Mouse (Mus musculus) heart, adult 8-10 months (tissue): ENCODE results near the gene Shc4. TPM values are rescaled to one million over a fixed set of nuclear protein-coding genes. Genes with fewer than 3 reads are reported as not detected.
A peak's percentile ranks its signal among the peaks of the same experiment; 100 is the strongest.

Experiments
- DNase-seq: peaks from one replicate; pipeline ENCODE4 v3.0.0; 2022; ENCODE audit warnings: low spot score
- total RNA-seq, 4 experiments: library from RNA; stranded (reverse); gene quantifications; 2 replicates each; pipeline ENCODE4 v1.2.4; 2022

Shc4 gene
- total RNA-seq, 4 experiments from 2014 or later, result 0.82 to 0.97 (median 0.91) TPM

DNA sequence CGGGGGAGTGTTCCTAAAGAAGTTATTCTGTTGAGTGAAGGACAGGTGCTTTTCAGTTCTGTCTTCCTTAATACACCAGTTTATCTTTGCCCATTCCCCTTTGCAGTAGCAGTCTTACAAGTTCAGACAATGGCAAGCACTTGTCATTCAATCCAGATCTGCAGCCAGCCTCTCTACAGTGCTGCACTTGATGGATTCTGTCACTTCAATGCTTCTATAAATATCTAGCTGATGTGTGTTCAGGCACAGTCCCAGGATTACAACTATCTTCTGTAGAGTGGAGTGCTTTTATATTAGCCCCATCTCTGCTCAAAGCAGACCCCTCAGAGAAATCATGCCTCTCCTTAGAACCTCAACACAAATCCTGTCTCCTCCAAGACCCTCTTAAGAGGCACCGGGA is 93.9 kb downstream of the Shc4 start:
- DNase-seq, result no peak

DNA sequence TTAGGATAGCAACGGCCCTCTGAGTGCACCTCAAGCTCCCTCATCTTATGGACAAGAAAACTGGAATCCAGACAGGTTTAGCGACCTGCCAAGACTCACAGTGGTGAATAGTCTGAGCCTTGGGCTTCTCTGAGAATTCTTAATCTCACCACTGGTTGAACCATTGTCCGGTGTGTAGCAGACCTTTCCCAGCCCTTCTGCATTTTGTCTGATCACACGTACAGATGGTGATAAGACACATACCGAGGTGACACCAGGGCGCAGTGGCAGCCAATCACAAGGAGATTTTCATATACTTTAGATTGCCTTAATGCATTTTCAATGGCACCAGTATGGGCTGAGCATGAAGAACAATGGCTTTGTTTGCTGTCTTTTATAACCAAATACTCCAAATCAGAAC is 95.5 kb downstream of the Shc4 start:
- no peak for DNase-seq

GRCm38 (mm10) chr2:125626536-125626935 is 97.4 kb downstream of the Shc4 start:
- no peak for DNase-seq

DNA sequence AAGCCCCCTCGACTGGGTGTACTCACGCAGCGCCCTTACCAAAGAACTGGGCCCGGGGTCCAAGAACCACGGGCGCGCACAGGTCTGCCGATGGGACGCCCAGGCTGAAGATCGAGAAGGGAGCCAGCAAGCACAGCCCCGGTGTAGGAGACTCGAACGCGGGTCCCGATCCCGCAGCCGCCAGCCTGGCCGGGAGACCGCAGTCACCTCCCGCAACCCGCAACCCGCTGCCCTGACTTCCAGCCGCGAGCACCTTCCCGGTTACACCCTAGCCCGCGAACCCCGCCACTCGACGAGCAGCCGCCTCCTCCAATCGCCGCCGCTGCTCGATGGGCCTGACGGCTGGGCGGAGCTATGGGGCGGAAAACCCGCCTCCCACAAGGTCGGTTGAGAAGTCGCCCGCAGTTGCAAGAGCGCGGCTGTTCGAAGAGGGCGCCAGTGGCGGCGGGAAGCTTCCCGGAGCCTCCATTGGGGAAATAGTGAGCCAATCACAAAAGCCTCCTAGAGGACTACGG is 99.1 kb downstream of the Shc4 start, which contains the start of gene Cep152:
TSS of gene Cep152 (minus strand) at position 277 of the 515 bp plus-strand sequence.
- DNase-seq, result peak; percentile 97

GRCm38 (mm10) chr2:125624127-125624685 is 99.7 kb downstream of the Shc4 start:
- DNase-seq, result no peak

- DNase-seq, result no peak
Measured at GRCm38 (mm10) chr2:125623211-125623610, 100.7 kb downstream of the Shc4 start.

DNA sequence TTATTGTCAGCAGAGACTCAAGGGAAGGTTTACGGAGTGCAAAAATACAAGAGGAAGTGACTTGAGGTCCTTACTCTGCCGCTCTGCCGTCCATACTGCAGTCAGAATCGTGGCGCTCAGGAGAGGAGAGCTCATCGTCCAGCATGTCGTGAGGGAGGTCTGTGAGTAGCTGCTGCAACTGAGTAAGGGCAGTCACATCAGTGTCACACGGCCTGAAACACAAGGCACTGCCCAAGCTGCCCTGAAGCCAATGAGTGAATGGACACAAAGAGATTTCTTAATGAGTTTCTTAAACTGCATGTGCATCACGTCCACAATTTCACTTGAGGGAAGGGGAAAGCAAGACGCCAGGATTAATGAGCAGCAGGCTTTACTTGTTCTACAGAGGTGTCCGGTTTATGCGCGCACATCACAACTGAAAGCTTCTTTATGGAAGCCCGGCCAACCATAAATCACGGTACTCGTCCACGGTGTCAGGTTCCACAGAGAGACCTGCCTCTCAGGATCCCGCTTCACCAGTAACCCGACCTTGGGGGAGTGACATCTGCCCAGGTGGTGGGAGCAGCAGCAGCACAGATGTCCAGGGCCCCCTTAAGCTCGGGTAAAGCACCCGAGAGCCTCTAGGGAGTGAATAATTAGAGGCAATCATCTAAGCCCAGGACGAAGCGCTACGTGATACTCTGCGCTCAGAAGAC is 103.6 kb downstream of the Shc4 start:
- no peak for DNase-seq

GRCm38 (mm10) chr2:125615858-125616424 is 108.0 kb downstream of the Shc4 start:
- no peak for DNase-seq

DNA sequence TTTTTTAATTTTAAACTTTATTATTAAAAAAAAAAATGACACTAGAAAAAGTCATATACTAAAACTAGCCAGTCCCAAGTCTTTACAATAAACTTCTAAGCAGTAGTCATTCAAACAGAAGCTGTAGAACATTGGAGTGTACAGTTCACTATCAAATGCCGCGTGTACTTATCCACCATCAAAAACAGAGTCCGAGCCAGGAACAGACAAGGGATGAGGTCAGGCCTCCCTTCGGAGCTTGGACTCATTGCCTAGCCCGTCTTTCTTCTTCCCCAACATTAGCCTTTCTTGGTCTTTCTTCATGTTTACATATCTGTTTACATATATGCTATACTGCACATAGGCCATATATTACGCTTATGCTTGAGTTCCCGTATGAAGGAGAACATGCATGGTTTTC is 108.5 kb downstream of the Shc4 start:
- no peak for DNase-seq

GRCm38 (mm10) chr2:125606220-125606845 is 117.6 kb downstream of the Shc4 start:
- peak; percentile 48 for DNase-seq

DNA sequence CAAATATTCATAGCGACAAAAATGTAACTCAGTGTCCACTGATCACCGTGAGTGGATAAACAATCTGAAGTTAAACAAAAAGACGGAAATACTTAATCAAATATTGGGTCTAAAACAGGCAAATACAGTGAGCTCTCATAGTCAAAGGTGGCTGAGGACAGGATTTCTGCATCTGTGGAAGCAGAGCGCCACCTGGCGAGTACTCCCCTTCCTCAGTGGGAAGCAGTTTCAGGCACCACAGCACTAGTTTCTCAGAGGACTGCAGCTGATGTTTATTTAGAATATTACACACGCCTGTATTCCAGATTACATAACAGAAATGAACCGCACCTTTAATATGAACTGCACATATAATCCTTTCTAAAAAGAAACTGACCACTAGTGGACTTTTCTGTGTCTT is 119.3 kb downstream of the Shc4 start:
- peak; percentile 60 for DNase-seq

DNA sequence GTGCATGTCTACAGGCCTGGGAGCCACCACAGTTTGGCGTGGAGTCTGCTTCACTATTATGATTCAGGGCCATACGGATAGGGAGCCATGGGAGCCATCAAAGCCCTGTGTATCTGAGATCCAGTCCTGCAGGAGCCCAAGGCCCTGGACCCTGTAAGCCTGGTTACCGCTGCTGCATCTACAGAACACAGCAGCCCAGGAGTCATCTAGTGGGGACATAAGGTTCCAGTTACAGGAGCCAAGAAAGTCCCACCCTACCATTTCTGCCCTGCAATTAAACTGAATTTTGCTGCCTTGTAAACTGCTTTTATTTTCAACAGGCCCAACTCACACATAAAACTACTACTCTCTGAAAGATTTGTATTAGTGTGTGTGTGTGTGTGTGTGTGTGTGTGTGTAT is 121.0 kb downstream of the Shc4 start:
- DNase-seq, result no peak

DNA sequence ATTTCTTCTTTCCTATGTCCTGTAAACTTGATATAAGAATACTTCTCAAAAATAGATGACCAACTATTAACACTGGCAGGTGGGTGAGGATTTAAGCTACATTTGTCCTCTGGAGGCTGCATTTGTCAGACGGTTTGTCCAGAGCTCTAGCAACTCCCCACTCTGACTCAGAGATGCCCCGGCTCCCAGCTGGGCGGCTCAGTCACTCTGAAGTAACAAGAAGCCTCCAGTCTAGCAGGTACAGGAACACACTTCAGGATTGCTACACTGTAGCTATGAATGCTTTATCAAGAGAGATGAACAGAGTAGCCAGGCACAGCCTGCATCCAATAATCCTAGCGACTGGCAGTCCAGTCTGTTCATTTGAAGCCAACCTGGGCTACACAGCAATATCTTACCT is 125.0 kb downstream of the Shc4 start:
- DNase-seq, result peak; percentile 7

GRCm38 (mm10) chr2:125598251-125598650 is 125.7 kb downstream of the Shc4 start:
- peak; percentile 24 for DNase-seq

DNA sequence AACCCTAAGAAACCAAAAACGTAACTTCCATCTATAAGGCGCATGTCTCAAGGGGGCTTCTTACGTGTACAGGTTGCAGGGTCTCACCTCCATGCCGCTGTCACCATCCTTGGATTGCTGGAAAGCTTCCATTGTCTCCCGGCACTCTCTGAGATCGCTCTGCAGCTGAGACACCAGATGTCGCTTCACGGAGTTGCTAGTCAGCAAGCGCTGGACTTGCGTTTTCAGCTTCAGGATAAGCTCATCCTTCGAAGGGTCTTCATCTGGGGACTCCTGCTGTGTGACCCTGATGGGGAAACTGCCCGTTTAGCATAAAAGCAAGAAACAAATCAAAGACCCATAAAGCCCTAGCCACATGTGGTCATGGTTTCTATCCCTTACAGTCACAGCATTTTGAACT is 129.2 kb downstream of the Shc4 start:
- DNase-seq, result no peak

DNA sequence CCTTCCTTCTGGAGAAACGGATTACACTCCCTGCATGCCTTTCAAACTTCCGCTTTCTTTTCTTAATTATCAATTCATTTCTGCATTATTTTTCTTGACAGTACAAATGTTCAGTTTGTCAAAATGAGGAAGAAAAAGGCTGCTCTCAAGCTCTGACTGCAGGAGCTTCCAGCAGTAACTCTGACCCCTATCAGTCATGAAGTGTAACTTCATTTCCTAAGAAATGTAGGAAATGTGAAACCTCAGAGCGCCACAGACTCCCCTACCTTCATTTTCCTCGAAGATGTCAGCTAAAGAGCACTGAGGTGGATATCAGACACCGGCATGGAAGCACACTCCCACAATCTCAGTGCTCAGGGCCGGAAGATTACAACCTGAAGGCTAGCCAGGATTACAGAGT is 129.9 kb downstream of the Shc4 start:
- DNase-seq, result peak; percentile 3

DNA sequence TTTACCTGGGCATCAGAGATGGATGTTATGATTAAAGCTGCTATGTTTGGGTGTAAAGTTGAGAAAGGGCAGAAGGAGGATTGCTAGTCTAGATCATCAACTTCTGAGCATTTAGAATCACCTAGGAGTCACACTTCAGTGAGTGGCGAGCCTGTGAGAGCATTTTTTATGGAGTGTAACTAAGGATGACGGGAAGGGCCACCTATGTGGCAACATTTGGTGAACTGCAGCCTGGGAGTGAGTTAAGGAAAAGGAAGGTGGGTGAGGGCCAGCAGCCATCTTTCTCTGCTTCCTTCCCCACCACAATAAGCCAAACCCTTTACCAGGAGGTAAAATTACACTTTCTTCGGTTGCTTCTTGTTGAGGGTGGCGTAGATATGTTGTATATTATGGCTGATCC is 132.1 kb downstream of the Shc4 start:
- no peak for DNase-seq

GRCm38 (mm10) chr2:125589287-125589686 is 134.7 kb downstream of the Shc4 start:
- DNase-seq, result no peak

- DNase-seq, result no peak
Measured at GRCm38 (mm10) chr2:125581081-125581480, 142.9 kb downstream of the Shc4 start.

DNA sequence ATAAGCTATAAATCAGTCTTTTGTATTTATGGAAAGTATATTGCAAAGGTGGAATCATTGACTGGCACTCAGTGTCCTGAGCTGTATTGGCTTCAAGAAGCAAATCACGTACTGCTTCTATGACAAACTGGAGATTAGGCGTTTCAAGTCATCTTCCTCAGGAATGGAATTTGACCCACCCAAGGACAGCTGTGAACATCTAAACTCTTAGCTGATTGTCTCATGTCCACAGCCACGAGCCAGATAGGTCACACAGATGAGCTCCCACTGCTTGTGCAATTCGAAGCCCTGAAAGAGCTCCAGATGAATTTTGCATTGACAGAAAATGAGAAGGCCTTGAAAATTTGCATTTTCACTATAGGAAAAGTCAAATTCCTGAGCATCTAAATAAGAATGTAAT is 146.3 kb downstream of the Shc4 start:
- DNase-seq, result peak; percentile 16
